Mouse (Mus musculus) right cerebral cortex, adult 18-20 months (tissue): ENCODE measurements at regions not wholly inside any gene's neighbourhood (a gene's known extent, or its start where the extent isn't known, plus 50 kb on each side); places are given as distances from the start of the nearest gene placed in this dataset.

Experiments used
- DNase-seq: peaks from one replicate; pipeline ENCODE4 v3.0.0; 2022; ENCODE audit warnings: mixed read lengths

- DNase-seq: no peak
These were observed 186.2 kb upstream of the Robo2 start for GRCm38 (mm10) chr16:74597735-74598340.

- no peak for DNase-seq
These were observed 180.3 kb upstream of the Robo2 start for GRCm38 (mm10) chr16:74591896-74592295.

- DNase-seq: no peak
These were observed 171.2 kb upstream of the Robo2 start for GRCm38 (mm10) chr16:74582645-74583423.

- DNase-seq: no peak
These were observed 136.7 kb upstream of the Robo2 start for GRCm38 (mm10) chr16:74548374-74548773.

- no peak for DNase-seq
These were observed 118.9 kb upstream of the Robo2 start for GRCm38 (mm10) chr16:74530531-74530930.

- DNase-seq: no peak
These were observed 116.6 kb upstream of the Robo2 start for GRCm38 (mm10) chr16:74528245-74528644.

- peak; percentile 29 for DNase-seq
These were observed 114.9 kb upstream of the Robo2 start for GRCm38 (mm10) chr16:74526521-74526920.

- no peak for DNase-seq
These were observed 108.9 kb upstream of the Robo2 start for GRCm38 (mm10) chr16:74520501-74520900.

- DNase-seq: no peak
These were observed 106.3 kb upstream of the Robo2 start for GRCm38 (mm10) chr16:74517888-74518287.

- DNase-seq: no peak
These were observed 105.7 kb upstream of the Robo2 start for GRCm38 (mm10) chr16:74517374-74517773.

GRCm38 (mm10) chr16:74514481-74514880, 102.9 kb upstream of the Robo2 start:
- DNase-seq: no peak

GRCm38 (mm10) chr16:74510383-74510782, 98.8 kb upstream of the Robo2 start:
- no peak for DNase-seq

GRCm38 (mm10) chr16:74509489-74509888, 97.9 kb upstream of the Robo2 start:
- DNase-seq: no peak

- no peak for DNase-seq
These were observed 95.1 kb upstream of the Robo2 start for GRCm38 (mm10) chr16:74506719-74507118.

- DNase-seq: no peak
These were observed 94.6 kb upstream of the Robo2 start for GRCm38 (mm10) chr16:74506173-74506709.

- DNase-seq: no peak
These were observed 92.8 kb upstream of the Robo2 start for GRCm38 (mm10) chr16:74504426-74504825.

GRCm38 (mm10) chr16:74500687-74501086, 89.1 kb upstream of the Robo2 start:
- peak; percentile 20 for DNase-seq

- no peak for DNase-seq
These were observed 56.3 kb upstream of the Robo2 start for GRCm38 (mm10) chr16:74467745-74468420.

GRCm38 (mm10) chr16:74467159-74467558, 55.5 kb upstream of the Robo2 start:
- DNase-seq: no peak

- DNase-seq: no peak
These were observed 53.2 kb upstream of the Robo2 start for GRCm38 (mm10) chr16:74464835-74465234.

GRCm38 (mm10) chr16:74464290-74464689, 52.7 kb upstream of the Robo2 start:
- DNase-seq: peak; percentile 9

GRCm38 (mm10) chr16:74462436-74462835, 50.8 kb upstream of the Robo2 start:
- no peak for DNase-seq
